Mouse (Mus musculus): Measurements from ENCODE around the gene Gfy.

DNA sequence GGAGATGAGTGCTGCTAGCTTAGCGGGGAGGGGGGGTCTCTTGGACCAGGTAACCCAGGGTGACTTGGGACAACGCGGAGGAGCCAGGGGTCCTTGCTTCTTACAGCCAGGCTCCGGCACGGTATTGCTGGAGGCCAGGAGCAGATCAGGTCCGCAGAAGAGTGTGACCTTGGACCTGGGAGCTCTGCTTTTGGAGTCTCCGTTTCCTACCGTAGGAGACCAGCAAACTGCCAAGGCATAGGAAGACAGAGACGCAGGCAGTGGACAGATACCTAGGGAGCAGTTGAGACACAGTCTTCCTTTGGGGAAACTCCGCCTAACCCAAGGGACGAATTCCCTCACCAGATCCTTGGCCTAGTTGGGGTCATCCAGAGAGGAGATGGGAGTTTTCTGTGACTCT lies 13.7 kb downstream of the Gfy start:
- TF ChIP-seq CTCF (IDR thresholded peaks at IDR 0.05; ENCODE audit: low read depth), result no peak
- TF ChIP-seq EP300 (optimal IDR thresholded peaks at IDR 0.05), result no peak
